Mouse (Mus musculus): Measurements from ENCODE around the gene Gm28047.

DNA sequence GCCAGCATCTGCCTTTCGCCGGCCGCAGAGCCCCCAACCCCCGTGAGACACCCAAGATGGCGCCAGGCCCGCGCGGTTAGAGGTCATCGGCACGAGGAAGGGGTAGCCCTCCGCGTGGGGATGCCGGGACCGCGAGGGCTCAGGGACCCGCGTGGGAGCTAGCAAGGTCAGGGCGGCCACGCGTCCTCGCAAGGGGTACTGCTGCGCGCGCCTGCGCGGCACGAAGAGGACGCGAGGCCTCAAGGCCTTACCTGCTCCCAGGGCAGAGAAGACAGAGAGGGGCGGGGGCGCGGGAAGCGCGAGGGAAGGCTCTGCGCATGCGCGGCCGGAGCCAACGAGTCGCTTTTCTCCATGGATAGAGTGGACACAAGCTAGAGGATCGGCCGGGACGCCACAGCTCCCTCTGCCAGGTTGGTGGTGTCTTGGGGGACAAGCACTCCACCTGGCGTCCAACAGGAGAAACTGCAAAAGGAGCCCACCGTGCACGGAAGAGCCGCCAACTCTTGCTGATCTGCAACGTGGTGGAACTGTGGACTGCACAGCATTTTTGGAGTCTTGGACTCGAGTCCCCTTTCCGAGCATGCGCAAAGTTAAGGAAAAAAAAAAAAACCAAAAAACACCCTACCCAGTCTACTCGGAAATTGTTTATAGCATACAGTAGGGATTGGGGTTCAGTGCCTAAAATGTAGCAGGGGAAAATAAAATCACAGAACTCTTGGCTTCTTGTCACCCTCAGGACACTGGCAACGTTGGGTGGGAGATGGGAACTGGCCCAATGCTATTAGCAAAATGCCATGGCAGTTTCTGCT lies 46.1 kb upstream of the Gm28047 start:
- peak; percentile 100 for TF ChIP-seq CTCF (IDR thresholded peaks at IDR 0.05; ENCODE audit: insufficient read depth, low read depth, low read length)
- peak; percentile 82 for TF ChIP-seq POLR2A (IDR thresholded peaks at IDR 0.05; ENCODE audit: insufficient read depth, low read depth, low read length)

All from olfactory bulb, adult 2 months (tissue).